Mouse (Mus musculus): ENCODE data around the gene Rnf185. TPM values are rescaled to one million over a fixed set of nuclear protein-coding genes. Genes with fewer than 3 reads are reported as not detected.

Gene Rnf185
- 51.9 and 54.3 TPM in 2 replicates for polyA plus RNA-seq (2014; fragmentation: Nextera tagmentation; extraction: Ambion mirVana)

GRCm38 (mm10) chr11:3452167-3452639 lies at the start of gene Rnf185:
Gene Rnf185, minus strand, starts transcription at chr11:3452363.
- Histone ChIP-seq H3K9ac (ENCODE audit: low read length) (peak within 1 kb of the TSS; percentile 85), H3K4me3 (ENCODE audit: low read depth, low read length) (peak within 1 kb of the TSS; percentile 84), H3K36me3 (ENCODE audit: control insufficient read depth, insufficient read depth, low read length) (no peaks in the 10 kb centered on the region), H3K4me1 (ENCODE audit: control insufficient read depth, insufficient read depth, low read length) (peaks cover 14% of the 10 kb centered on the region), H3K27me3 (ENCODE audit: control insufficient read depth, insufficient read depth, low read length) (no peaks in the 10 kb centered on the region), H3K27ac (ENCODE audit: low read depth, low read length) (peak within 1 kb of the TSS; percentile 81), H3K4me2 (peak within 1 kb of the TSS; percentile 93), H3K9me3 (ENCODE audit: control insufficient read depth, low read length) (no peaks in the 10 kb centered on the region)
- peak; percentile 97 for ATAC-seq (ENCODE audit: low FRiP score)
- WGBS = under 1% methylated on average over 45 of the region's 45 CpGs
- DNase-seq (ENCODE audit: low spot score, missing footprints) = peak; percentile 99

- Histone ChIP-seq H3K9me3 (ENCODE audit: control insufficient read depth, low read length) (no peaks in the 10 kb centered on the region), H3K36me3 (ENCODE audit: control insufficient read depth, insufficient read depth, low read length) (no peaks in the 10 kb centered on the region), H3K27ac (ENCODE audit: low read depth, low read length) (no peak overlapping the region), H3K4me3 (ENCODE audit: low read depth, low read length) (no peak overlapping the region), H3K4me2 (no peak overlapping the region), H3K9ac (ENCODE audit: low read length) (no peak overlapping the region), H3K27me3 (ENCODE audit: control insufficient read depth, insufficient read depth, low read length) (no peaks in the 10 kb centered on the region), H3K4me1 (ENCODE audit: control insufficient read depth, insufficient read depth, low read length) (no peaks in the 10 kb centered on the region)
- 88% methylated on average over 1 of the region's 1 CpGs for WGBS
- ATAC-seq (ENCODE audit: low FRiP score) (no peak), DNase-seq (ENCODE audit: low spot score, missing footprints) (no peak)
Measured at GRCm38 (mm10) chr11:3497296-3497695, 45.1 kb upstream of the Rnf185 start.

- Histone ChIP-seq H3K4me2 (no peak overlapping the region), H3K36me3 (ENCODE audit: control insufficient read depth, insufficient read depth, low read length) (no peaks in the 10 kb centered on the region), H3K4me3 (ENCODE audit: low read depth, low read length) (no peak overlapping the region), H3K9ac (ENCODE audit: low read length) (no peak overlapping the region), H3K27me3 (ENCODE audit: control insufficient read depth, insufficient read depth, low read length) (no peaks in the 10 kb centered on the region), H3K27ac (ENCODE audit: low read depth, low read length) (no peak overlapping the region), H3K9me3 (ENCODE audit: control insufficient read depth, low read length) (no peaks in the 10 kb centered on the region), H3K4me1 (ENCODE audit: control insufficient read depth, insufficient read depth, low read length) (no peaks in the 10 kb centered on the region)
- 62% methylated on average over 5 of the region's 5 CpGs for WGBS
- ATAC-seq (ENCODE audit: low FRiP score) (no peak), DNase-seq (ENCODE audit: low spot score, missing footprints) (no peak)
Measured at GRCm38 (mm10) chr11:3496756-3497155, 44.6 kb upstream of the Rnf185 start.

- Histone ChIP-seq H3K4me2 (no peak overlapping the region), H3K4me3 (ENCODE audit: low read depth, low read length) (no peak overlapping the region), H3K27ac (ENCODE audit: low read depth, low read length) (no peak overlapping the region), H3K36me3 (ENCODE audit: control insufficient read depth, insufficient read depth, low read length) (no peaks in the 10 kb centered on the region), H3K27me3 (ENCODE audit: control insufficient read depth, insufficient read depth, low read length) (no peaks in the 10 kb centered on the region), H3K4me1 (ENCODE audit: control insufficient read depth, insufficient read depth, low read length) (no peaks in the 10 kb centered on the region), H3K9me3 (ENCODE audit: control insufficient read depth, low read length) (no peaks in the 10 kb centered on the region), H3K9ac (ENCODE audit: low read length) (no peak overlapping the region)
- ATAC-seq (ENCODE audit: low FRiP score) (no peak), DNase-seq (ENCODE audit: low spot score, missing footprints) (no peak)
- 90% methylated on average over 14 of the region's 14 CpGs for WGBS
Measured at GRCm38 (mm10) chr11:3495496-3495895, 43.3 kb upstream of the Rnf185 start.

- Histone ChIP-seq H3K4me3 (ENCODE audit: low read depth, low read length) (no peak overlapping the region), H3K9ac (ENCODE audit: low read length) (no peak overlapping the region), H3K27ac (ENCODE audit: low read depth, low read length) (no peak overlapping the region), H3K4me2 (no peak overlapping the region), H3K9me3 (ENCODE audit: control insufficient read depth, low read length) (no peaks in the 10 kb centered on the region), H3K36me3 (ENCODE audit: control insufficient read depth, insufficient read depth, low read length) (no peaks in the 10 kb centered on the region), H3K4me1 (ENCODE audit: control insufficient read depth, insufficient read depth, low read length) (no peaks in the 10 kb centered on the region), H3K27me3 (ENCODE audit: control insufficient read depth, insufficient read depth, low read length) (no peaks in the 10 kb centered on the region)
- ATAC-seq (ENCODE audit: low FRiP score) = no peak
- 78% methylated on average over 17 of the region's 17 CpGs for WGBS
- no peak for DNase-seq (ENCODE audit: low spot score, missing footprints)
Measured at GRCm38 (mm10) chr11:3494857-3495256, 42.7 kb upstream of the Rnf185 start.

- 78% methylated on average over 4 of the region's 4 CpGs for WGBS
- no peaks in the 10 kb centered on the region for H3K27me3 ChIP-seq (ENCODE audit: control insufficient read depth, insufficient read depth, low read length)
- H3K4me3 ChIP-seq (ENCODE audit: low read depth, low read length) = no peak overlapping the region
- H3K9me3 ChIP-seq (ENCODE audit: control insufficient read depth, low read length) = no peaks in the 10 kb centered on the region
- H3K9ac ChIP-seq (ENCODE audit: low read length) = no peak overlapping the region
- DNase-seq (ENCODE audit: low spot score, missing footprints) (no peak), ATAC-seq (ENCODE audit: low FRiP score) (no peak)
- H3K27ac ChIP-seq (ENCODE audit: low read depth, low read length) = no peak overlapping the region
- no peaks in the 10 kb centered on the region for H3K36me3 ChIP-seq (ENCODE audit: control insufficient read depth, insufficient read depth, low read length)
- no peaks in the 10 kb centered on the region for H3K4me1 ChIP-seq (ENCODE audit: control insufficient read depth, insufficient read depth, low read length)
- H3K4me2 ChIP-seq = no peak overlapping the region
Measured at GRCm38 (mm10) chr11:3492748-3493147, 40.6 kb upstream of the Rnf185 start.

- Histone ChIP-seq H3K4me2 (no peak overlapping the region), H3K9me3 (ENCODE audit: control insufficient read depth, low read length) (no peaks in the 10 kb centered on the region), H3K4me1 (ENCODE audit: control insufficient read depth, insufficient read depth, low read length) (no peaks in the 10 kb centered on the region), H3K27ac (ENCODE audit: low read depth, low read length) (no peak overlapping the region), H3K4me3 (ENCODE audit: low read depth, low read length) (no peak overlapping the region), H3K36me3 (ENCODE audit: control insufficient read depth, insufficient read depth, low read length) (no peaks in the 10 kb centered on the region), H3K9ac (ENCODE audit: low read length) (no peak overlapping the region), H3K27me3 (ENCODE audit: control insufficient read depth, insufficient read depth, low read length) (no peaks in the 10 kb centered on the region)
- no peak for DNase-seq (ENCODE audit: low spot score, missing footprints)
- 86% methylated on average over 5 of the region's 5 CpGs for WGBS
- ATAC-seq (ENCODE audit: low FRiP score) = no peak
Measured at GRCm38 (mm10) chr11:3489036-3489435, 36.9 kb upstream of the Rnf185 start.

- H3K27me3 ChIP-seq (ENCODE audit: control insufficient read depth, insufficient read depth, low read length) = no peaks in the 10 kb centered on the region
- no peaks in the 10 kb centered on the region for H3K36me3 ChIP-seq (ENCODE audit: control insufficient read depth, insufficient read depth, low read length)
- H3K27ac ChIP-seq (ENCODE audit: low read depth, low read length) = no peak within 1 kb of the TSS
- no peak within 1 kb of the TSS for H3K4me3 ChIP-seq (ENCODE audit: low read depth, low read length)
- no peaks in the 10 kb centered on the region for H3K9me3 ChIP-seq (ENCODE audit: control insufficient read depth, low read length)
- DNase-seq (ENCODE audit: low spot score, missing footprints) (no peak), ATAC-seq (ENCODE audit: low FRiP score) (no peak)
- no peak within 1 kb of the TSS for H3K4me2 ChIP-seq
- no peaks in the 10 kb centered on the region for H3K4me1 ChIP-seq (ENCODE audit: control insufficient read depth, insufficient read depth, low read length)
- WGBS = 26% methylated on average over 11 of the region's 11 CpGs
- no peak within 1 kb of the TSS for H3K9ac ChIP-seq (ENCODE audit: low read length)
Measured at GRCm38 (mm10) chr11:3487952-3488570, 35.9 kb upstream of the Rnf185 start, which contains the start of gene Pla2g3. Gene Pla2g3, plus strand, starts transcription at chr11:3488284.

GRCm38 (mm10) chr11:3486349-3486748 lies 34.2 kb upstream of the Rnf185 start:
- no peak overlapping the region for H3K4me2 ChIP-seq
- no peak overlapping the region for H3K4me3 ChIP-seq (ENCODE audit: low read depth, low read length)
- no peak overlapping the region for H3K9ac ChIP-seq (ENCODE audit: low read length)
- H3K27ac ChIP-seq (ENCODE audit: low read depth, low read length) = no peak overlapping the region
- no peaks in the 10 kb centered on the region for H3K36me3 ChIP-seq (ENCODE audit: control insufficient read depth, insufficient read depth, low read length)
- DNase-seq (ENCODE audit: low spot score, missing footprints) (no peak), ATAC-seq (ENCODE audit: low FRiP score) (no peak)
- 74% methylated on average over 7 of the region's 7 CpGs for WGBS
- no peaks in the 10 kb centered on the region for H3K27me3 ChIP-seq (ENCODE audit: control insufficient read depth, insufficient read depth, low read length)
- no peaks in the 10 kb centered on the region for H3K9me3 ChIP-seq (ENCODE audit: control insufficient read depth, low read length)
- H3K4me1 ChIP-seq (ENCODE audit: control insufficient read depth, insufficient read depth, low read length) = no peaks in the 10 kb centered on the region

Measured in midbrain, embryonic 11.5 days (tissue).